Mouse (Mus musculus): ENCODE results near the gene Il1r1.

Gene Il1r1

DNA sequence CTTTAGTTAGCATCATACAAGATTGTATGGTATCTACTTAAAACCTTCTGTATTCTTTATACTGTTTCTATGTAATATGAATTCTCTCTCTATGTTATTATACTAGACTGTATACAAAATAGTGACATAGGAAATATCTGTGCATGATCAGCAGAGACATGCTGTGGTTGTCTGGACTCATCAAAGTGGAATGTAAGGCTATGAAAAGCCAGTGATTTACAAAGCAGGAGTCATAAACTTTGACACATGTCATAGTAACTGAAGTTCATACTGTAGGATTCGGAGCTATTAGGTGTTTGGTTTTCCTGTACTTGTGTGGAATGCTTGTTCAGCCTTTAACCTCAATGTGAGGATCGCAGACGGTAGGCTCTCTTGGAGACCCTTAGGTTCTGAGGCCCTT, 8.7 kb downstream of the Il1r1 start:
- DNase-seq = no peak

DNA sequence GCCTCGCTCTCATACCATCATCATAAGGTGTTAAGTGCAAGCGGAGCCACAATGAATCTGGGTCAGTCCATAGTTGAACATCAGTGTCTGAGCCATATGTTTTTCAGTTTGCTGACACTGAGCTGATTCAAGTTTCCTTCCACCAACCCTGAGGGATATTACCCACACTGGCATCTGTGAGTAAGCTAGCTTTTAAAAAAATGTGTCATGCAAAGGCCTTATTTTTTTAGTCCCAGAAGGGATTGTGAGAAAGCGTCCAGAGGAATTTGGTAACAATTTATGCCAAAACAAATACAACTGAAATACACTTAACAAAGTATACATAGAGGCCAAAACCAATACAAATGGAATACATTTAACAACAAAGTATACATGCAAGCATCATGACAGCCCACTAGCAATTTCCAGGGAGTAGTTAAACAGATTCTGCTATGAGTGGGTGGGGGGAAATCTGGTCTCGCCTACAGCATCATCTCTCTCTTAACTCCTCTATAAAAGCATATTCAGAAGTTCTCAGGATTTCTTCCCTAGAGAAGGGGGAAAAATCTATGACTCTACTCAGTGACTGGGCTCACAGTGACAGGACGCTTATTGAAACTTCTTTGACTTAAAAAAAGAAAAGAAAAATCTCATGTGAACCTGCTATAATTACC, 10.8 kb downstream of the Il1r1 start:
- DNase-seq = peak; percentile 42

DNA sequence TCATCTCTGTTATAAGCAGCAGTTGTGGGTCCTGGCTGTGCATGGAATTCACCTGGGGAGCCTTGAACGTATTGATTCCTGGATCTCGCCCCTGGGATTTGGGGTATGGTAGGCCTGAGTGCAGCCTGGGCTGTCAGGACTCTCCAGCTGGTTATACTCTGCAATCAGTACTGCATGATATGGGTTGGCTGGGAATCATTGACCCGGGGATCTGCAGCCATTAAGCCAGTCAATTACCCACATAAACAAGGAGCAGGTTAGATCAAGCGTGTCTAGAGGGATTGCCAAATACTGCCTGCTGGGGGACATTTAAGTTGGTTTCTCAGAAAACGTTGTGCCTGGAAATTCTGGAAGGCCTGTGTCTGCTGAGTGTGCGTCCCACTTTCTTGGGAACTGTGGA, 11.8 kb downstream of the Il1r1 start:
- no peak for DNase-seq

DNA sequence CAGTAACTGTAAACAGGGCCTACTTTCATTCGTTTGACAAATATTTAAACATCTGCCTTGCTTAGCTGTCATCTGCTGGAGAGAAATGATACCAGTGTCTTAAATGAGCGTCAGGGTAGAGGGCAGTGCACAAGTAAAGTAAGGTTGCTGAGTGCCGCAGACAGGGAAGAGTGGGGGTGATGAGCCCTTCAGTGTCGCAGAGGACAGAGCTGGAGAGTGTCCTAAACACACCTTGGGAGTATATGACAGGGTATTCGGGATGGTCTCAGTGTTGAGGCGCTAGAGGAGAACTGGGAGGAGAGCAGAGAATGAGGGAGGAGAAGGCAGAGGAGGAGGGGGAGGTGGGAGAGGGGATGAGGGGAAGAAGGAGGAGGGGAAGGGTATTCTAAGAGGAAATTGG, 12.2 kb downstream of the Il1r1 start:
- no peak for DNase-seq

DNA sequence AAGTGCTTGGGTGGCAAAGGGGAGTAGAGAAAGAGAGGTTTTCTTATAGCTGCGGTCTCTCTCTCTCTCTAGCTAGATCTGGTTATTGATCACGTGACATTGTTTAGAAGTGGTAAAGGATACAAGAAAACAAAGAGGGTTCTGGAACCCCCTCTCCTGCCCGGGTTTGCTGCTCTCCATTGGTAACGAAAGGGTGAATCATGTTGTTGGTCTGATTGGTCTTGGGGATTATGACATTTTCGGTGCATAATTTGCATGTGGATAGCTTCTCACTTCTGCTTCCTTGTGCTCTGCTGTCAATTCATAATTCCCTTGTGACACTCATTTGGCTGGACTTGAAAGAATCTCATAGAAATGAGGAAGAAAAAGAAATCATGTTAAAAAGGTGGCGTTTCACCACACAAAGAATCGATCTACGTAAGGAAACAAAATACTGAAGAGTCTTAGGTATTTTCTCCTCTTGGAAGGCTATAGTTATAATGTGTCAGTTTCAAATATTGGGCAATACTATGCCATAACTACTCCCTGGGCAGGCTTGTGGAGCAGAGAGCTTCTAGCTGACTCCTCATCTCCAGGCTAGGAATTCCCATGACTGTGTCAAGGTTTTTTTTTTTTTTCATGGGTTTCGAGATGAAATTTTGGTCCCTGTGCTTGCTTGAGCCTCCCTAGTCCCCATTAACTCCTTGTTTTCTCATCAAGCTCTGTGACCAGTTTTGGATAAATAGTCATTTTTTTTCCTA, 15.6 kb downstream of the Il1r1 start:
- no peak for DNase-seq

DNA sequence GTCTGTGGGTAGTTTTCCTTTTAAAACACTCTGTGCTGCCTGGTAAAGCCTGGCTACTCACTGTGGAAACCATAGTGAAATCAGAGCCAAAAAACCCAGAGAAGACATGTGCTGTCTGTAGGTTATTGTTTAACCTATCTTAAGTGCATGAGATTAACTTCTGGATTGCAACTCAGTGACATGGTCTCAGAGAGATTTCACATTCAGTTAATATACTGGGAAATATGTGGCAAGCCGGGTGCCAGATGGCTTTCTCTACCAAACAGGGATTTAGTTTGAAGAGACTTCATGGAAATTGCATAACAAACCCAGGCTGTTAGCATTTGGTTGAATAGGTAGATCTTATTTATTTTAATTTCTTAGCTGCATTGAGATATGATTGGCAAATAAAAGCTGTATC, 17.8 kb downstream of the Il1r1 start:
- DNase-seq = peak; percentile 55

DNA sequence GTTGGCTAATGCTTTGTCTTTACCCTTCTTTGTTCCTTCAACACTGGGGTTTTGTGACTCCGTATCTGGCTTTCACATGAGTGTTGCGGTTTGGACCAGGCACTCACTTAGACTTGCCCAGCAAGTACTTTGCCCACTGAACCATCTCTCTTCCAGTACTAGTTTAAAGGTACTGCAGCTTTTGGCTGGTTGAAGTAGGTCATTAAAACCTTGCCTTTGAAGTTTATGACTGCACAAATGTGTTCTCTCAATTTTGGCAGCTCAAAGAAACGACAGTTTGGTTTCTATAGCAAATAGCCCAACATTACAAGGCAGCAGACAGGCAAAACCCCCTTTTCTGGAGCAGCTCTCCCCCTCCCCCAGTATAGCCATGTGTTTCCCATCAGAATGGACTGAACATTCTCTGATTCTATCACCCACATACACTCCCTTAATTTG, 18.7 kb downstream of the Il1r1 start:
- DNase-seq = peak; percentile 58

DNA sequence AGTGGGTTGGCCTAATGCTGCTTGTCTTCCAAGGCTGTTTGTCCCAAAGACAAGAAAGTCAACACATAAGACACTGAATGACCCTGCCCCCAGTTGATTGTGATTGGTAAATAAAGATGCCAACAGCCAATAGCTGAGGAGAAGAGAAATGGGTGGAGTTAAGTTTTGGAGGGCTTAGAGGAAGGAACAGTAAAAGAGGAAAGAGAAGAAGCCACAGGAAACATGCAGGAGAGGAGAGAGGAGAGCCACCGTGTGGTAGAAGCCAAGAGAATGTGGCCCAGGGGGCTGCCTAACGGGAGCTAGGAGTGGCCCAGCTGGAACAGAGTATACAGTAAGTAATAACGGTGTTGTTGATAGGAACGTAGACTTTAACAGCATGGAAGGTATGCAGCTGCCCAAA, 25.5 kb downstream of the Il1r1 start:
- DNase-seq = no peak

DNA sequence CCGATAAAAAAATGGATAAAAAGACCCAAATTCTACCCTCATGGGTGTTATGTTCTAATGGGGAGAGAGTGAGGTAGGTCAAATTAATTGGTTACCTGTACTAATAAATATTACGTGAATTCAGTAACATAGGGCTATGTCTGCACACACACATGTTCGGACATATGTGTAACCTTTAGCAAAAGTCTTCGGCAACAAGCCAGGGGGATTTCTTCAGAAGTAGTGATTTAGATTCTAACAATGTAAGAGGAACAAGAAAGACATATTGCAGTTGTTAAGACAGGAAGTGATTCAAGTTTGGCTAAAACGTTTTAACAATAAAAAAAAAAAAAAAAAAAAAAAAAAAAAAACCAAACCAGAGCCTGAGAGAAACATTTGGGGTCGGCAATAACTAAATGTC, 27.6 kb downstream of the Il1r1 start:
- no peak for DNase-seq

DNA sequence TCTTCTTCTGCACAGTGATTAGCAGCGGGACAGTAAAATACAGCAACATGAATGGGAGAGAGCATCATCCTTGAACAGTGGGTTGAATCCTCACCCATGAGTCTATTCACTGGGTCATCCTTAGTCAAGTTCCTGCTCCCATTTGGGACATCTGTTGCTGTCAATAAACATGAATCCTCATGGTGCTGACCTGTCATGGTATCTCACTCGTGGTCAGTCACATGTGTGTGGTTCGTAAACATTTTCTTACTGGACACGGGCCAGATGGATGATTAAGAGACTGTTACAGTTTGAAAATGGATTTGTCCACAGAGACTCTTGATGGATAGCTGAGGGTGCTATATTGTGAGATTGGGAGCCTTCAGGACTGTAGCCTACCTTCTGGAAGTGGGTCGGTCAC, 29.1 kb downstream of the Il1r1 start:
- no peak for DNase-seq

DNA sequence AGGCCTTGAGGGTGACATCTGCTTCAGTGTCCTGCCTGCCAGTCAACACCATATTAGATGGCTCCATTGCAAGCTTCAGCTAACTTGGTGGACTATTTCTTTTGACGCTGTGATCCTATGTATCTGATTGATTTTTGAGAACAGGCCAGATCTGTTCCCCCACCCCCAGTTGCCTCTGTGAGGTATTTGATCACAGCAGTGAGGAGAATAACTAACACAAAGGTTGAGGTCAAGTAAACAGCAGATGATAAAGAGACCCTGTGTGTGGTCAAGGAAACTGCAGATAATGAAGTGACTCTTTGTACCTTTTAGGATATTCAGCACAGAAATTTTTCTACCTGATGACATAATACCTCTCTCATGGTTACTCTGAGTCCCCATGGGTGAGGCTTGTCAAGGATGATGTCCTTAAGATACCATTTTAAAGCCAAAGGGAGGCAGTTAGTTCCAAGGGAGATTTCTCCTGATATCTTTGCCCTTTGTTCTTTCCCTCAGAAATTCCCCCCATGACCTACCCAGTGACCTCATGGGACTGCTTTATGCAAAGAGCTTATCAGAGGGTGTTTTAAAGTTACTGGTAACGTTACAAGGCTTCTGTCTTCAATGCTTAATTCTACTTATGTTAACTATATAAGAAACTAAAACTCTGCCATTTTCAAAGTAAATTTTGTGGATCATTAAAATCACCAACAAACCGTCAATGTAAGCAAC, 29.6 kb downstream of the Il1r1 start:
- DNase-seq = no peak

DNA sequence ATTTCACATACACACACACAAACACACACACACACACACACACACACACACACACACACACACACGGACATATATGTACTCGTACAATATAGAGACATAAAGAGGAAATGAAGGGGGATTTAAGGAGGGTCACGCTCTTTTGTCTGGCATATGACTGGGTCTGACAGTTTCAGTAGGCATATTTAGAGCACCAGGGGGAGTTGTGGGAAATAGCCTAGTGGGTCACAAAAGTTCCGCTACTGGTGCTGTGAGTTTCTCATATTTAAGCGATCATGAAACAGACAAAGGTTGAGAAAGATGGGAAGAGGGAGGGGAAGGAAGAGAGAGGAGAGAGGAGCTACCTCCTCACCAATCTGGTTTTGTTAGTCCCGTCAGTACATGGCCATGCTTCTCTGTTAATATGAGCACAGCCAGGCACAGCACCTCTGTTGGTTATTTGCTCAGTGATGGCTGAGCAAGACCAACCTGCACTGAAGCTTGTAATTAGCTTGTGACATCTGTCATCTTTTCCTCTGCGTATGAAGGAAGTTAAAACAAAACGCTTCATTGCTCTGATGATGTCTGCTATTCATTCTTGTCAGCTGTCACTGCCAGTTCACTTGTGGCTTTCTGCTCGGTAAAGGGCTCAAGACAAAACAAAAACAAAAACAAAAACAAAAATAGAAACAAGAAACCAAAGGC, 37.7 kb downstream of the Il1r1 start:
- DNase-seq = no peak

DNA sequence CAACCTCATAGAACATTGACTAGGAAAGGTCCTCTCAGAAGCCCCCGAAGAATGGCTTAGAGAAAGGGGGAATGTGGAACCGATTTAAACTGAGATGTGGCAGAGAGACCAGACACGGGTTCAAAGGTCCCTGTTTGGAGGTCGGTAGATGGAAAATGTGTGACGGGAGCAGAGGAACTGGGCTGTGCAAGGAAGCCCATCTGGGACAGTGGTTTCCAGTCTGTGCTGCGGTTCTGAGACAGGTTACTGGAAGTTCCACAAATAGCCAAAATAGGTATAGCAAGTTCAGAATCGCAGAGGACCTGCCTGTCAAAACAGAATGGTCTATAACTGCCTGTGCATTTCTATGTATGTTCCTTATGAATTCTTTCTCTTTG, 38.2 kb downstream of the Il1r1 start:
- DNase-seq = no peak

DNA sequence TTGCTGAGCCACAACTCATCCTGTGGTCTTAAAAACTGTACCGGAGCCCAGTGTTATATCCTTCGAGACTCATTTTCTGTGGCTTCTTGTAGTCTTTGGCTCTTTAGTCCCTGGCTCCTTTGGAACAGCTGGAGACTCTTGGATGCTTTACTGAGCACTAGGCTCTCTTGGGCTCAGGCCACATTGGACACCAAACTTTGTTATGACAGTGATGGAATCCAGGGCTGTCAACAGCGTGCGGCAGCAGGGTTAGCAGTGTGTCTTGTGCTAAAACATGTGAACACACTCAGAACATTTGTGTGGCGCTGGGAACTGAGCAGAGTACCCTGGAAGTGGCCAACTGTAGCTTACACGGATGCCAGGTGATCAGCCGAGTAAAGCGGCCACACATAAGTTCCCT, 38.8 kb downstream of the Il1r1 start:
- DNase-seq = no peak

DNA sequence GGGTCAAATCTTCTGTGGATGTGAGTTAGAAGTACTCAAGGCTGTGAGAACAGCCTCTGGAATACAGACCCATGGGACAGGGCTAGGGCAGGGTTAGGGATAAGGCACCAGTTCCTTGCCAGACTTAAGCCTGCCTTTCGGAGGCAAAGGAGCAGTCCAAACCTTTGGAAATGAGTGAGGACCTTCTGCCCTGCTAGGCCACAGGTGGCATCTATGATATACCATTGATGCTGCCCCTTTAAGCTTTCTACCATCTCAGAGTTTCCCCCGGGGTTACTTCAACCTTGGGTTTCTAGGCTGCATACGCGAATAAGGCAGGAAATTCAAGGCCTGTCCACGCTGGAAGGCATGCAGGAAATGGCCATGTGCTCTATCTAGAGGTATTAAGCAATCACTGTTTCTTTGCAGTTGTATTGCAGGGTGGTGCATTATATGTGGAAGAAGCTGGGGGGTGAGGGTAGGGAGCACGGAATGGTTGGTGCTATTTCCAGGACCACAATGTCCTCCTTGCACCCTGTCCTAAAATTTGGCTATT, 40.5 kb downstream of the Il1r1 start:
- no peak for DNase-seq

DNA sequence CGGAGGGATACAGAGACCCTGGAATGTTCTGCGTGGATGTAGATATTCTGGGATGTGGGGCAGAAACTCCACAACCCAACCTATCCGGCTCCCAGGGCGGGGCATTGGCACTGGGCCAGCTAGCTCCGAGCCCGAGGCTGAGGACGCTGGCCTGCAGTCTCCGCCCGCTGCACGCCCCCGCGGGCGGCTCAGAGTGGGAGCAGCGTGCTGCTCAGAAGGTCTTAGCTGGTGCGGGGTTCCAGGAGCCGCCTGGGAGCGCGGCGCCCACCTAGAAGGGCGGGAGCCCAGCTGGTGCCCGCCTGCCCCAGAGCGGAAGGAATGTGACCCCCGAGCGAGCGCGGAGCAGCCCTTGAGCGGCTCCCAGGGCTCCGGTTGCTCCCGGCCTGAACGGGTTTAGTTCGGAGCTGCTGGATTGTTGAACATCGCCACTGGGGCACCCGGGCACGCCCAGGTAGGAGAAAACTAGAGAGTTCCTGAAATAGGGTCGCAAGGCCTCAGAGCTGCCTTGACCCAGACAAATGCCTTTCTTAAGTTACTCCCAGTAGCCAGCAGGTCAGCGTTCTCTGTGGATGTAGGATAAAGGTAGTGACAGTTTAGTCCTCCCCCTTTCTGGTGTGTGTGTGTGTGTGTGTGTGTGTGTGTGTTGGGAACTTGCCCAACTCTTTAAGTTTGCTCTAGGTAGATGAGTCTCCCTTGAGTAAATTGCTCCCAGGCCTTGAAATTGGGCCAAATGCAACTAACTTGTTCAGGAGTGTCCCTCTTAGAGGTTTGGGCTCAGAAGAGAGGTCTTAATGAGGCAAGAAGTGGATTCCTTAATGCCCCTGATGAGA, 41.8 kb downstream of the Il1r1 start:
- DNase-seq = peak; percentile 65

DNA sequence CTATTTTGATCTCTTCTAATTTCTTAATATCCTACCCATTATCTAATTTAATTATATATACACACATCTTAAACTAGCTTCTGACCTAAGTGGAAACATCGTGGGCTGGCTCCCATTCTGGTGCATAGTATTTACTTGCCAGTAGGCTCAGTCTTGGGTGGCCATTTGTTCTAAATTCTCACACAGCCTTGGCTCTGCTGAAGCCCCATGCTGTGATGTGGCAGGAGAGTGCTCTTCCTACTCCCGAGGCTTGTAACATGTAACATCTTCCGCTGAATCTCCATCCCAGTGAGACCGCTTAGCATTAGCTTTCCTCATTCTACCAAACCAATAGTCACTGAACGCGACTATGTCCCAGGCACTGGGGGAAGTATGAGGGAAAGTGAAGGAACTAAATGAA, 43.0 kb downstream of the Il1r1 start:
- no peak for DNase-seq

DNA sequence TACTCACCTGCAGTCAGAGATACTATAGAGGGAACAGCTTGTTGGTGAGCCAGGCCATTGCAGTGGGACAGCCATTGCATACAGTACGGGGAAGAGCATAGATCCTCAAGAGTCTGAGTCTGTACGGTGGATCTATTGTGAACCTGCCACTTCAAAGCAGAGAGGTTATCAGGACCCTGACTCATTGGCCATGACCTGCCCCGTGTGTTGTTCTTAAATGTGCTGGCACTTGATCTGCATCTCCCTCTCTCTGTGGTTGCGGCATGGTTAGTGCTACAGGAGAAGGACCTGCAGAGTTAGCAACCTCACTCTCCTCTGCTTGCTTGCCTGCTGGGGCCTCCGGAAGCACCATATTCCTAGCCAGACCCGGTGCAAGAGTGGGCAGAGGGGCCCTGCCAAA, 43.7 kb downstream of the Il1r1 start:
- no peak for DNase-seq

DNA sequence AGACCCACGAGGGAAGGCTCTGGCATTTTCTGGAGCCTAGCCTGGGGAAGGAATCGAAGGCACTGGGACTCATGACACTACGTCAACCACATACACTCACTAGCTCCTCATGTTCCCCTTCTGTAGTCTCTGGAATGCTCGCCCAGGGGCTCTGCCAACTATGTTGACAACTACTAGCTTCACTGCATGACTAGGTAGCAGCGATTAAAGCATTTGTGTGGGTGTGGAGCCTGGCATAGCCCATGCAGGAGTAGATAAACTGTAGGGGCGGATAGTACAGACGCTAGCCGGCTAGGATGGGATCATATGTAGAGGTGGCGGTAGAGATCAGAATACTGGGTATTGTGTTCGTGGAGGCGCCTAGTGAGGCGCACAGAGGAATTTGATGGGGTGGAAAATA, 45.5 kb downstream of the Il1r1 start:
- peak; percentile 71 for DNase-seq

DNA sequence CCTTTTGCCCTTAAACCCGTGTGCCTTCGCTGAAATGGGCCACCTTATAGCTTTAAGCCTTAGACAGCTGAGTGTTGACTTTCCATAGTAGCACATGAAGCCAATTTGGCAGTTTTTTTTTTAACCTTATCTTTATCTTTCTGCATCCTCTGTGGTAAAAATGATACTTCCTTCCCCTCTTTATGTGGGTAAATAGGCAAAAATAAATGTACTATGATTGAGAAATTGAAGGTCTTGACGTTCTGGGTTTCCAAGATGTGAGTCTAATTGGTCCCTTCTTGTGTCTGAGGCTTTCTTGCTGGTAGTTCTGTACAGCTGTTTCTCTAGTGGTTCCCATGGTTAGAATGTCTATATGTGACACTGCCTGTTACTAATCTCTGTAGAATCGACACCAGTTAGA, 46.2 kb downstream of the Il1r1 start:
- no peak for DNase-seq

DNA sequence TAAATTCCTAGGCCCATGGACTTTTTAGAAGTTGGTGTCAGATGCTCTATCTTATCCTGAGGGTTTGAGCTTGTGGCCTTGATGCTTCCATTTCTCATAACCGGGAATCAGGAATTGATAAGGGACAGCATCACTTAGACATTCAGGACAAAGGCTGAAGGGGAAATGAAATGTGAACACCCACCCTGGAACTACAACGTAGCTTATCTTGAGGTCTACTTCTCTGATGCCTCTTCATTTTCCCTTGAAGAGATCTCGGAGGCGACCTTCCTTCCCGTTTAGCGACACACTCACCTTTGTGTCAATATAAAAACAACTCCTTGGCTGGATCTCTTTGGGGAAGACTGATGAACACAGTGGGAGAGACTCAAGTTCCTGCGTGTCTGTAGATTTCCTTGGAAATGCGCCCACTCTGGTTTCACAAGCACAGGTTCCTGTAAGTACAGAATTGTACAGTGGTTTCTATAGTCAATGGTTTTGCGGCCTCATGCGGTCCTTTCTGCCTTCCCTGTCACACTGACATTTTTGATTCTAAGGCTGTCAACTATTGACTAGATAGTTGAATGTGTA, 46.7 kb downstream of the Il1r1 start:
- no peak for DNase-seq

DNA sequence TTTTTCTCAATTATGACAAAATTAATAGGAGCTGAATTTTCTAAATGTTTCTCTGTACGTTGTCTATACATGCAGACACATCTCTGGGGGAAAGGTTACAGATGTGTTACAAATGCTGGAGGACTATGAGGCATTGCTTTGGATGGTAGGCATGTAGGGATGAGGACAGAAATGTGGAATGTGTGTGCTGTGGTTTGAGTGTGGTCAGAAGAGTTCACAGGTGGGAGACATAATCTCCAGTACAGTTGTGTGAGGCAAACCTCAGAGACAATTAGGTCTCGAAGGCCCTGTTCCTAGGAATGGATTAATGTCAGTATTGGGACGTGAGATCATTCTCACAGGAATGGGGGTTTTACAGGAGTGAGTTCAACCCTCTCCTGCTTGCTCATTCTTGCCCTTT, 47.3 kb downstream of the Il1r1 start:
- no peak for DNase-seq
